Comparison of ENCODE assay signal across 8 mouse cellular contexts in the genomic region with DNA sequence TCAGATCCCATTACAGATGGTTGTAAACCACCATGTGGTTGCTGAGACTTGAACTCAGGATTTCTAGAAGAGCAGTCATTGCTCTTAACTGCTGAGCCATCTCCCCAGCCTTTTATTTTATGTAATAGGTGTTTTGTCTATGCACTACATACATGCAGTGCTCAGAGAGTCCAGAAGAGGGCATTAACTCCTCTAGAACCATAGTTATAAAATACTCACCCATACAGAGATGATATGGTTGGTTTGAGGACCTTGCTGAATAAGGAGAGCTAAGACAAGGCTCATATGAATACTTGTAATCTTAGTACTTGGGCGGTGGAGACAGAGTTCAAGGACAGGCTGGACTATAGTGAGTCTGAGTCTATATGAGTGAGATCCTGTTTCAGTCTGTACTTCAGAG. TPM values are rescaled to one million over a fixed set of nuclear protein-coding genes. Genes with fewer than 3 reads are reported as not detected.
DNase-seq lines count a peak whose midpoint lies in the region; ATAC-seq and TF ChIP-seq lines count a peak whose summit lies in the region.

No protein-coding gene starts in this region.

- no peak overlapping the region for H3K4me2 ChIP-seq in stomach, postnatal 0 days (replicated peaks; ENCODE audit: low read depth)

- WGBS in stomach, postnatal 0 days = 65% methylated on average over 1 of the region's 1 CpGs

- no peak overlapping the region for H3K9ac ChIP-seq in stomach, postnatal 0 days (ENCODE audit: low read length)

- peak; percentile 53 for DNase-seq in cerebellum, adult 11 months
- DNase-seq in ovary, postnatal 14 days (ENCODE audit: low spot score) = peak; percentile 41
- DNase-seq in ovary, postnatal 10 days (ENCODE audit: low spot score) = no peak
- peak; percentile 78 to 82 for DNase-seq in cerebellum, postnatal 14 days
- DNase-seq in induced T-regulatory cell, adult 2 months (ENCODE audit: low read depth) = peak; percentile 77
- peak; percentile 77 for DNase-seq in lung, postnatal 14 days
- DNase-seq in stomach, postnatal 0 days (ENCODE audit: low spot score) = peak; percentile 30

- H3K27ac ChIP-seq in stomach, postnatal 0 days (replicated peaks) = no peak overlapping the region

- H3K27me3 ChIP-seq in stomach, postnatal 0 days (ENCODE audit: control insufficient read depth, insufficient read depth, low read length) = no peaks in the 10 kb centered on the region

- H3K4me3 ChIP-seq in stomach, postnatal 0 days (ENCODE audit: low read depth, low read length) = no peak overlapping the region

- no peak for ATAC-seq in cerebellum, adult (ENCODE audit: insufficient number of reproducible peaks, low FRiP score, low TSS enrichment)
- ATAC-seq in stomach, postnatal 0 days (ENCODE audit: low FRiP score, low TSS enrichment) = peak; percentile 47; the same call in 1 of the 2 replicates

- TF ChIP-seq EP300 in stomach, postnatal 0 days (optimal IDR thresholded peaks at IDR 0.05) = no peak

- TF ChIP-seq CTCF in stomach, postnatal 0 days (IDR thresholded peaks at IDR 0.05; ENCODE audit: low read depth) = peak; percentile 79

- peaks cover 4% of the 10 kb centered on the region; the same call in 1 of the 2 replicates for H3K36me3 ChIP-seq in stomach, postnatal 0 days (ENCODE audit: control insufficient read depth, insufficient read depth, low read length)

- H3K4me1 ChIP-seq in stomach, postnatal 0 days (replicated peaks; ENCODE audit: control insufficient read depth, insufficient read depth) = no peaks in the 10 kb centered on the region

- H3K9me3 ChIP-seq in stomach, postnatal 0 days (ENCODE audit: control insufficient read depth, low read length) = no peaks in the 10 kb centered on the region

RNA-seq across cellular contexts. Expression of a gene that starts 15.6 kb away (rescaled TPM):
- polyA plus RNA-seq in stomach, postnatal 0 days (2015; fragmentation: Nextera tagmentation; extraction: Ambion mirVana) = 10.4 and 10.6 TPM in 2 replicates
